In genomic region chr19:25041209-25041608, GRCm38 (mm10) we compare ENCODE assay signal across 25 mouse cellular contexts. TPM values are rescaled to one million over a fixed set of nuclear protein-coding genes. Genes with fewer than 3 reads are reported as not detected.
A peak's percentile ranks its signal among the peaks of the same experiment; 100 is the strongest.
DNase-seq lines count a peak whose midpoint lies in the region; ATAC-seq and TF ChIP-seq lines count a peak whose summit lies in the region.
"Had no signal": no experiment of that assay in that cellular context is flagged by ENCODE, and none has a peak within 500 bp of the region (broad histone marks: within the 10 kb centered on the region; RNA-seq: fewer than 3 reads in every experiment).

No protein-coding gene starts in this region.

- H3K9ac ChIP-seq in lung, embryonic 16.5 days (ENCODE audit: low read length), result no peak overlapping the region
- no peak overlapping the region for H3K9ac ChIP-seq in stomach, postnatal 0 days (ENCODE audit: low read length)
- H3K9ac ChIP-seq: limb, embryonic 15.5 days; liver, embryonic 14.5 days; midbrain, embryonic 13.5 days; stomach, embryonic 15.5 days had no signal

- no peaks in the 10 kb centered on the region for H3K27me3 ChIP-seq in lung, embryonic 16.5 days (ENCODE audit: control insufficient read depth, insufficient read depth, low read depth, low read length)
- H3K27me3 ChIP-seq in stomach, postnatal 0 days (ENCODE audit: control insufficient read depth, insufficient read depth, low read length), result no peaks in the 10 kb centered on the region
- H3K27me3 ChIP-seq: limb, embryonic 15.5 days; midbrain, embryonic 13.5 days; stomach, embryonic 15.5 days had no signal

- no peak for ATAC-seq in lung, embryonic 16.5 days (ENCODE audit: low read depth)
- no peak for ATAC-seq in stomach, postnatal 0 days (ENCODE audit: low FRiP score, low TSS enrichment)
- ATAC-seq: CD4-positive, CD25-positive, alpha-beta regulatory T cell, adult 4 months; forebrain, embryonic 14.5 days; hindbrain, embryonic 16.5 days; midbrain, embryonic 13.5 days had no signal

- H3K27ac ChIP-seq in lung, embryonic 16.5 days (ENCODE audit: low read length), result peak overlapping the region; percentile 65
- H3K27ac ChIP-seq in stomach, postnatal 0 days (replicated peaks), result no peak overlapping the region
- H3K27ac ChIP-seq in layer of hippocampus, adult 2 months, result no peak overlapping the region
- H3K27ac ChIP-seq: kidney, postnatal 0 days; limb, embryonic 10.5 days; limb, embryonic 15.5 days; liver, embryonic 14.5 days; midbrain, embryonic 13.5 days; stomach, embryonic 15.5 days had no signal

- TF ChIP-seq EP300 in stomach, postnatal 0 days (optimal IDR thresholded peaks at IDR 0.05), result no peak

- 30% methylated on average over 6 of the region's 6 CpGs for WGBS in lung, embryonic 16.5 days
- 28% methylated on average over 6 of the region's 6 CpGs for WGBS in stomach, postnatal 0 days

- H3K9me3 ChIP-seq in lung, embryonic 16.5 days (ENCODE audit: control insufficient read depth, low read length), result no peaks in the 10 kb centered on the region
- H3K9me3 ChIP-seq in stomach, postnatal 0 days (ENCODE audit: control insufficient read depth, low read length), result no peaks in the 10 kb centered on the region
- H3K9me3 ChIP-seq: limb, embryonic 10.5 days; limb, embryonic 15.5 days; midbrain, embryonic 13.5 days; stomach, embryonic 15.5 days had no signal

- H3K4me3 ChIP-seq in lung, embryonic 16.5 days (ENCODE audit: low read length), result no peak overlapping the region
- H3K4me3 ChIP-seq in stomach, postnatal 0 days (ENCODE audit: low read depth, low read length), result no peak overlapping the region
- H3K4me3 ChIP-seq in layer of hippocampus, adult 2 months, result no peak overlapping the region
- H3K4me3 ChIP-seq: limb, embryonic 10.5 days; limb, embryonic 15.5 days; midbrain, embryonic 13.5 days; stomach, embryonic 15.5 days had no signal

- H3K36me3 ChIP-seq in lung, embryonic 16.5 days (ENCODE audit: control insufficient read depth, insufficient read depth, low read length), result no peaks in the 10 kb centered on the region
- H3K36me3 ChIP-seq in stomach, postnatal 0 days (ENCODE audit: control insufficient read depth, insufficient read depth, low read length), result no peaks in the 10 kb centered on the region
- H3K36me3 ChIP-seq: limb, embryonic 10.5 days; limb, embryonic 15.5 days; midbrain, embryonic 13.5 days; stomach, embryonic 15.5 days had no signal

- DNase-seq in adrenal gland, postnatal 14 days, result peak; percentile 23
- no peak for DNase-seq in adrenal gland, adult 18-20 months (ENCODE audit: low spot score in 2 of 2)
- no peak for DNase-seq in lung, postnatal 14 days
- DNase-seq in NIH3T3 (ENCODE audit: low read depth), result peak; percentile 89
- DNase-seq in stomach, postnatal 0 days (ENCODE audit: low spot score), result peak; percentile 12
- DNase-seq in layer of hippocampus, adult 2 months (ENCODE audit: low spot score in 2 of 2), result no peak
- no peak for DNase-seq in embryo, embryonic 9.5 days (ENCODE audit: extremely low spot score)
- DNase-seq: adrenal gland, postnatal 25 days; cerebellum, adult 18-20 months; kidney, adult 18-20 months; kidney, postnatal 4 days; lung, adult 2 months; lung, postnatal 36 days; right cerebral cortex, postnatal 14 days; thymus, postnatal 14 days had no signal

- TF ChIP-seq CTCF in stomach, postnatal 0 days (IDR thresholded peaks at IDR 0.05; ENCODE audit: low read depth), result no peak
- TF ChIP-seq CTCF in layer of hippocampus, adult 2 months (conservative IDR thresholded peaks at IDR 0.05), result no peak

- peaks cover 12% of the 10 kb centered on the region for H3K4me1 ChIP-seq in lung, embryonic 16.5 days (replicated peaks; ENCODE audit: control insufficient read depth, insufficient read depth, low read length)
- no peaks in the 10 kb centered on the region for H3K4me1 ChIP-seq in stomach, postnatal 0 days (replicated peaks; ENCODE audit: control insufficient read depth, insufficient read depth)

- no peak overlapping the region for H3K4me2 ChIP-seq in lung, embryonic 16.5 days (ENCODE audit: low read depth, low read length)
- no peak overlapping the region for H3K4me2 ChIP-seq in stomach, postnatal 0 days (replicated peaks; ENCODE audit: low read depth)
- H3K4me2 ChIP-seq: limb, embryonic 15.5 days; midbrain, embryonic 13.5 days; stomach, embryonic 15.5 days had no signal

RNA-seq across cellular contexts. Expression of gene Dock8, which starts 41.9 kb away (rescaled TPM):
- 33.1 and 33.8 TPM in 2 replicates for total RNA-seq in adrenal gland, postnatal 14 days (2021)
- 10 to 100 TPM; 23.1 to 23.5 TPM for total RNA-seq in adrenal gland, adult 18-20 months (2021)
- polyA plus RNA-seq in lung, embryonic 16.5 days (2015; fragmentation: Nextera tagmentation; extraction: Ambion mirVana), result 3.9 and 5.0 TPM in 2 replicates
- 3.3 and 3.4 TPM in 2 replicates for polyA plus RNA-seq in stomach, postnatal 0 days (2015; fragmentation: Nextera tagmentation; extraction: Ambion mirVana)
- 1 to 10 TPM; 3.0 to 4.5 TPM for total RNA-seq in layer of hippocampus, adult 2 months (2021)

Comparison
In these comparisons a context has a peak if more than half of its experiments do, and no peak if none do; other contexts are left out.
1. DNase-seq: peak in adrenal gland, postnatal 14 days (single experiment), NIH3T3 (single experiment) and stomach, postnatal 0 days (single experiment); none in adrenal gland, adult 18-20 months (0 of 2), lung, postnatal 14 days (single experiment), layer of hippocampus, adult 2 months (0 of 2) and embryo, embryonic 9.5 days (single experiment).